Mouse (Mus musculus): ENCODE results near the gene Tmtc2. TPM values are rescaled to one million over a fixed set of nuclear protein-coding genes. Genes with fewer than 3 reads are reported as not detected.

Gene Tmtc2
- polyA plus RNA-seq (2015; fragmentation: Nextera tagmentation; extraction: Ambion mirVana) = 4.4 and 4.5 TPM in 2 replicates

GRCm38 (mm10) chr10:105573908-105574694 is at the start of gene Tmtc2:
Gene Tmtc2 (minus strand): TSS chr10:105574451.
- Histone ChIP-seq H3K27ac (replicated peaks) (peak within 1 kb of the TSS; percentile 85), H3K27me3 (replicated peaks) (no peaks in the 10 kb centered on the region), H3K9ac (peak within 1 kb of the TSS; percentile 89), H3K4me3 (peak within 1 kb of the TSS; percentile 86), H3K4me1 (peaks cover 42% of the 10 kb centered on the region), H3K9me3 (no peaks in the 10 kb centered on the region), H3K36me3 (no peaks in the 10 kb centered on the region), H3K4me2 (peak within 1 kb of the TSS; percentile 98)
- WGBS = under 1% methylated on average over 51 of the region's 61 CpGs
- ATAC-seq (ENCODE audit: extremely low read depth, insufficient number of reproducible peaks, low FRiP score, low TSS enrichment) = peak; percentile 94

GRCm38 (mm10) chr10:105612117-105612516 is 37.9 kb upstream of the Tmtc2 start:
- H3K9me3 ChIP-seq = 0 out of 2 replicates have a peak, but pooled peaks cover 6% of the 10 kb centered on the region
- H3K27me3 ChIP-seq (replicated peaks) = no peaks in the 10 kb centered on the region
- H3K9ac ChIP-seq = no peak overlapping the region
- ATAC-seq (ENCODE audit: extremely low read depth, insufficient number of reproducible peaks, low FRiP score, low TSS enrichment) = no peak
- peaks cover 3% of the 10 kb centered on the region; the same call in 1 of the 2 replicates for H3K4me1 ChIP-seq
- H3K27ac ChIP-seq (replicated peaks) = no peak overlapping the region
- 59% methylated on average over 3 of the region's 3 CpGs for WGBS
- H3K4me3 ChIP-seq = no peak overlapping the region
- H3K36me3 ChIP-seq = no peaks in the 10 kb centered on the region
- H3K4me2 ChIP-seq = no peak overlapping the region

GRCm38 (mm10) chr10:105598826-105599225 is 24.6 kb upstream of the Tmtc2 start:
- Histone ChIP-seq H3K27me3 (replicated peaks) (no peaks in the 10 kb centered on the region), H3K9ac (no peak overlapping the region), H3K4me2 (no peak overlapping the region), H3K9me3 (no peaks in the 10 kb centered on the region), H3K36me3 (no peaks in the 10 kb centered on the region), H3K4me1 (peaks cover 12% of the 10 kb centered on the region), H3K27ac (replicated peaks) (no peak overlapping the region), H3K4me3 (no peak overlapping the region)
- 76% methylated on average over 8 of the region's 8 CpGs for WGBS
- no peak for ATAC-seq (ENCODE audit: extremely low read depth, insufficient number of reproducible peaks, low FRiP score, low TSS enrichment)

GRCm38 (mm10) chr10:105597226-105597625 is 23.0 kb upstream of the Tmtc2 start:
- H3K4me3 ChIP-seq = no peak overlapping the region

GRCm38 (mm10) chr10:105595480-105596102 is 21.3 kb upstream of the Tmtc2 start:
- no peak overlapping the region for H3K4me2 ChIP-seq
- peaks cover 12% of the 10 kb centered on the region for H3K4me1 ChIP-seq
- ATAC-seq (ENCODE audit: extremely low read depth, insufficient number of reproducible peaks, low FRiP score, low TSS enrichment) = no peak
- WGBS = 56% methylated on average over 7 of the region's 7 CpGs
- no peak overlapping the region for H3K9ac ChIP-seq
- H3K27me3 ChIP-seq (replicated peaks) = no peaks in the 10 kb centered on the region
- no peak overlapping the region for H3K27ac ChIP-seq (replicated peaks)
- no peak overlapping the region for H3K4me3 ChIP-seq
- H3K36me3 ChIP-seq = no peaks in the 10 kb centered on the region
- no peaks in the 10 kb centered on the region for H3K9me3 ChIP-seq

More at GRCm38 (mm10) chr10:105597226-105597625, 23.0 kb upstream of the Tmtc2 start:
- Histone ChIP-seq H3K27me3 (replicated peaks) (no peaks in the 10 kb centered on the region), H3K4me1 (peaks cover 12% of the 10 kb centered on the region), H3K4me2 (no peak overlapping the region), H3K27ac (replicated peaks) (no peak overlapping the region), H3K9me3 (no peaks in the 10 kb centered on the region), H3K9ac (no peak overlapping the region), H3K36me3 (no peaks in the 10 kb centered on the region)
- ATAC-seq (ENCODE audit: extremely low read depth, insufficient number of reproducible peaks, low FRiP score, low TSS enrichment) = no peak
- 55% methylated on average over 3 of the region's 3 CpGs for WGBS

- H3K36me3 ChIP-seq = no peaks in the 10 kb centered on the region
- H3K4me1 ChIP-seq = no peaks in the 10 kb centered on the region
- no peaks in the 10 kb centered on the region for H3K9me3 ChIP-seq
- no peak overlapping the region for H3K9ac ChIP-seq
- no peak for ATAC-seq (ENCODE audit: extremely low read depth, insufficient number of reproducible peaks, low FRiP score, low TSS enrichment)
- no peak overlapping the region for H3K27ac ChIP-seq (replicated peaks)
- H3K4me3 ChIP-seq = no peak overlapping the region
- H3K27me3 ChIP-seq (replicated peaks) = no peaks in the 10 kb centered on the region
- H3K4me2 ChIP-seq = no peak overlapping the region
These were observed 13.9 kb upstream of the Tmtc2 start for GRCm38 (mm10) chr10:105588141-105588540.

- H3K4me1 ChIP-seq = peaks cover 19% of the 10 kb centered on the region
- no peaks in the 10 kb centered on the region for H3K36me3 ChIP-seq
- WGBS = 13% methylated on average over 2 of the region's 2 CpGs
- no peaks in the 10 kb centered on the region for H3K9me3 ChIP-seq
- no peak overlapping the region for H3K9ac ChIP-seq
- no peak overlapping the region for H3K4me2 ChIP-seq
- H3K27me3 ChIP-seq (replicated peaks) = no peaks in the 10 kb centered on the region
- H3K27ac ChIP-seq (replicated peaks) = no peak overlapping the region
- no peak overlapping the region for H3K4me3 ChIP-seq
- ATAC-seq (ENCODE audit: extremely low read depth, insufficient number of reproducible peaks, low FRiP score, low TSS enrichment) = no peak
These were observed 5.1 kb upstream of the Tmtc2 start for GRCm38 (mm10) chr10:105579318-105579717.

GRCm38 (mm10) chr10:105578291-105578845 is 4.1 kb upstream of the Tmtc2 start:
- no peak overlapping the region for H3K4me3 ChIP-seq
- no peaks in the 10 kb centered on the region for H3K9me3 ChIP-seq
- WGBS = 60% methylated on average over 8 of the region's 8 CpGs
- no peaks in the 10 kb centered on the region for H3K27me3 ChIP-seq (replicated peaks)
- no peak overlapping the region for H3K27ac ChIP-seq (replicated peaks)
- H3K4me1 ChIP-seq = peaks cover 19% of the 10 kb centered on the region
- H3K4me2 ChIP-seq = no peak overlapping the region
- H3K9ac ChIP-seq = no peak overlapping the region
- ATAC-seq (ENCODE audit: extremely low read depth, insufficient number of reproducible peaks, low FRiP score, low TSS enrichment) = no peak
- H3K36me3 ChIP-seq = no peaks in the 10 kb centered on the region

GRCm38 (mm10) chr10:105574695-105575660 is 727 bp upstream of the Tmtc2 start:
- H3K27ac ChIP-seq (replicated peaks) = peak overlapping the region; percentile 63
- peaks cover 39% of the 10 kb centered on the region for H3K4me1 ChIP-seq
- H3K4me3 ChIP-seq = peak overlapping the region; percentile 86
- H3K9ac ChIP-seq = peak overlapping the region; percentile 89
- peak; percentile 47 for ATAC-seq (ENCODE audit: extremely low read depth, insufficient number of reproducible peaks, low FRiP score, low TSS enrichment)
- no peaks in the 10 kb centered on the region for H3K9me3 ChIP-seq
- H3K27me3 ChIP-seq (replicated peaks) = no peaks in the 10 kb centered on the region
- under 1% methylated on average over 44 of the region's 44 CpGs for WGBS
- H3K36me3 ChIP-seq = no peaks in the 10 kb centered on the region
- H3K4me2 ChIP-seq = peak overlapping the region; percentile 98

- no peaks in the 10 kb centered on the region for H3K27me3 ChIP-seq (replicated peaks)
- H3K4me2 ChIP-seq = peak overlapping the region; percentile 98
- WGBS = under 1% methylated on average over 37 of the region's 37 CpGs
- no peaks in the 10 kb centered on the region for H3K9me3 ChIP-seq
- H3K4me1 ChIP-seq = peaks cover 38% of the 10 kb centered on the region
- H3K27ac ChIP-seq (replicated peaks) = peak overlapping the region; percentile 85
- H3K36me3 ChIP-seq = no peaks in the 10 kb centered on the region
- ATAC-seq (ENCODE audit: extremely low read depth, insufficient number of reproducible peaks, low FRiP score, low TSS enrichment) = no peak
- H3K9ac ChIP-seq = peak overlapping the region; percentile 89
- peak overlapping the region; percentile 86 for H3K4me3 ChIP-seq
These were observed 844 bp downstream of the Tmtc2 start for GRCm38 (mm10) chr10:105573306-105573907.

Measured in heart, embryonic 13.5 days (tissue).